Mouse (Mus musculus): ENCODE measurements around the gene Fez1.
A peak's percentile ranks its signal among the peaks of the same experiment; 100 is the strongest.

Fez1 gene

DNA sequence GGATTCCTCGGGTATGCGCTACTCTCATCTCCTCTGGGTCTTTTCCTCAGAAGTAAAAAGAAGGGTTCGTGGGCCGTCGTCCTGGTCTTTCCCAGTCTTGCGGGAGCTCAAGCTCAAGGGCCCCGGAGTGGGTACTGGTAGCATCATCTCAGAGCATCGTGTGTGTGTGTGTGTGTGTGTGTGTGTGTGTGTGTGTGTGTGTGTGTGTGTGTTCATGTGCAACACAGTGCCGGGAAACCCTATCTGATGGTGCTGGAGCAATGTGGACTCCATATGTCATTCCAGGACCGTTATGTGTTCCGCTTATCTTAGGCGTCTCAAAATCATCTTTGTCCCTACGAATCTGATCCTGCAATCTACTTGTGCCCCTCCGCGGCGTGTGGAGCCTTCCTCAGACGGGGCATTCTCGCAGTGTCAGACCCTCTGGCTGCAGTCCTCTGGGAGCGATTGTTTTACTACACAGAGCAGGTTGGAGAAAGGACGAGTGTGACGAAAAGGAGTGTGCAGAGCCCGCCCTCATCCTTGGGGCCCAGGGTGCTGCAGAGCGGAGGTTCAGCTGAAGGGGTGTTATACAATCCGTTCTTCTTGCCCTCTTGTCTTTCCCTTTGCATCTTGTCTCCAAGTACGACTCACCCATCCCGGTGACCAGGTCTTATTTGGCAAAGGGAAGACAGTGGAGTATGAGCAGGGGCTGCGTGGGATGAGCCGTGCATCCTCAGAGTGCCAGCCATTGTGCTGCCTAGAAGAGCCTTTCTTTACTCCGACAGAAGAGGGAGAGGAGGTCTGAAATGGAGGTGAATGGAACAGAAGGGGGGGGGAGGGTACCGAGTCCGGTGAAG is 11.6 kb downstream of the Fez1 start:
- peak; percentile 73 for ATAC-seq (ENCODE audit: insufficient number of reproducible peaks, low FRiP score, low TSS enrichment)

GRCm38 (mm10) chr9:36833914-36834313 is 12.2 kb downstream of the Fez1 start:
- ATAC-seq (ENCODE audit: insufficient number of reproducible peaks, low FRiP score, low TSS enrichment) = peak; percentile 28

- ATAC-seq (ENCODE audit: insufficient number of reproducible peaks, low FRiP score, low TSS enrichment) = no peak
Measured at GRCm38 (mm10) chr9:36846346-36846745, 24.7 kb downstream of the Fez1 start.

GRCm38 (mm10) chr9:36848661-36849060 is 27.0 kb downstream of the Fez1 start:
- no peak for ATAC-seq (ENCODE audit: insufficient number of reproducible peaks, low FRiP score, low TSS enrichment)

- no peak for ATAC-seq (ENCODE audit: insufficient number of reproducible peaks, low FRiP score, low TSS enrichment)
Measured at GRCm38 (mm10) chr9:36850091-36850490, 28.4 kb downstream of the Fez1 start.

DNA sequence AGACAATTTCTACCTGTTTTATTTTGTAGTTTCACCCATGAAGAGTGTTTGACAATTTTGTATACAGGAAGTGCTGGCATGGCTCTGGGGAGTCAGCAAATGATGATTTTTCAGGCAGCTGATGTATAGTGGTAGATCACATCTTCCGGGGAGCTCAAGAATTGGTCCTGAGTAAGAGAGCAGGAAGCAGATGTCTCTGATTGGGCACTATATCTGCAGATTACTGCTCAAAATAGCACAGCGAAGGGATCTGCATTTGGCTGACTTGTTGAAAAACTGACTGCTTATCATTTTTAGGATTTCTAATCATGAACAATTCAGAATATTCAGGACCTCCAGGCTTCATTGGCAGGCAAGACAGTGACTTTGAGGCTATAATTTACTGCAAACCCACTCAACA is 30.5 kb downstream of the Fez1 start:
- no peak for ATAC-seq (ENCODE audit: insufficient number of reproducible peaks, low FRiP score, low TSS enrichment)

GRCm38 (mm10) chr9:36856351-36856750 is 34.7 kb downstream of the Fez1 start:
- no peak for ATAC-seq (ENCODE audit: insufficient number of reproducible peaks, low FRiP score, low TSS enrichment)

- ATAC-seq (ENCODE audit: insufficient number of reproducible peaks, low FRiP score, low TSS enrichment) = no peak
Measured at GRCm38 (mm10) chr9:36857476-36858117, 35.9 kb downstream of the Fez1 start.

DNA sequence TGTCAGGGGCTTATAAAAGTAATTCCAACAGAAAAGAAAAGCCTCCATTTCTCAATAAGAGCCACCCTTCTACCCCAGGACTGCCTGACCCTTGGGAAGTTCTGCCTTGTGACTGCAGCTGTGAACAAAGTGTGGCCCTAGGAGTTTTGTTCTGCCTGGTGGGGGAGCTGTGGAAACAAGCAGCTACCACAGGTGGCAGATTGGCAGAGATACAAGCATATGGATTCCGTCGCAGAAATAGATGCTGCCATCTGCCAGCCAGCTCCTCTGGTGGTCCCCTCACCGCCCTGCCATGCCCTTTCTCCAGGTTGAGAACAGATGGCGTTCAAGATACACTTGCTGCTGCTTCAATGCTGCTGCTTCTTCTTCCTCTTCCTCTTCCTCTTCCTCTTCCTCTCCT is 37.0 kb downstream of the Fez1 start:
- peak; percentile 96 for ATAC-seq (ENCODE audit: insufficient number of reproducible peaks, low FRiP score, low TSS enrichment)

GRCm38 (mm10) chr9:36862576-36862975 is 40.9 kb downstream of the Fez1 start:
- ATAC-seq (ENCODE audit: insufficient number of reproducible peaks, low FRiP score, low TSS enrichment) = no peak

DNA sequence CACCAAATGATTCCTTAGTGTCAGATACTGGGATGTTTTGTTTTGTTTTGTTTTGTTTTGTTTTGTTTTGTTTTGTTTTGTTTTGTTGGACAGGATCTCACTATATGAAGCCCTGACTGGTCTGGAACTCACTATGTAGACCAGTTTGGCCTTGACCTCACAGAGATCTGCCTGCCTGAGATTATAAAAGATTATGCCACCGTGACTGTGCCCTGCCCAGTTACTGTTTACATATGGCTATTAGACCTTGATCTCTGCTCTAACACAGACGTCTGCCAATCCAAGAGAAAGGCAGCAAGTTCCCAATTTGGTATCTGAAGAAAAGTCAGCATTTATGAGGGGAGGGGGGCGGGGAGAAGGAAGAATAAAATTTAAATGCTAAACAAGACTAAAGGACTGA is 42.0 kb downstream of the Fez1 start:
- no peak for ATAC-seq (ENCODE audit: insufficient number of reproducible peaks, low FRiP score, low TSS enrichment)

DNA sequence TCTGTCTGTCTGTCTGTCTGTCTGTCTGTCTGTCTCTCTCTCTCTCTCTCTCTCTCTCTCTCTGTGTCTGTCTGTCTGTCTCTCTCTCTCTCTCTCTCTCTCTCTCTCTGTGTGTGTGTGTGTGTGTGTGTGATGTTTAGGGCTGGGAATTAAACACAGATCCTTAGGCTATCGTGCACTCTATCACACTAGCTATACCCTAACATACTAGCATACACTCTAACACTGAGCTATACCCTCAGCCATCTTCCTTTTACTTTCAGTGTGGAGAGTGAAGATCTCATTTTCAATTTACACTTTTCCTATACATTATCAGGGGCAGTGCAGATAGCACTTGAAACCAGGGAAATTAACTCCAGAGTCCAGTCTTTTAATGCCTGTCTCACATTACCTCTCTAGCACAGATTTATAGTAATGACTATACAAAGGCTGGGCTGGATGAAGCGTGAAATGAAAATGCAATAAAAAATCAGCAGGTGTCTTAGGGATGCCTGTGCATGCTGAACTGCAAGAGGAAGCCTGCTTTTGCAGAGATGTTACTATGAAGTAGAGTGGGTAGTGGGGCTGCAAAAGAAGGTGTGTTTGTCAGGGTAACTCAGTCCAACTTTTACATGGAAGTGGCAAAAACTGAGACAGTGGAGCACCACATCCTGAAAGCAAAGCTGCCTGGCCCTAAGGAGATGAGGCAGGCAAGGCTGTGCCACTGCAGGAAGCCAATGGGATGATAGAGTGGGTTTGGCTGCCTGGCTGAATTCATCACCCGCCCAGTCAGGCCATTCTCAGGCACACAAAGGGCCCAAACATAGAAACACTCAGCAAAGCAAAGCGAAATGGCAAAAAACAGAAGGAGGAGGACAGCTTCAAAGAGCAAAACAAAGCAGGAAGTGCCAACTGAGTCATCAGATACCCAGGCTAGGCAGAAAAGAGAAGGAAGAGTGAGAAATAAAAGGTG is 43.5 kb downstream of the Fez1 start:
- ATAC-seq (ENCODE audit: insufficient number of reproducible peaks, low FRiP score, low TSS enrichment) = no peak; the same call in 1 of the 2 replicates

DNA sequence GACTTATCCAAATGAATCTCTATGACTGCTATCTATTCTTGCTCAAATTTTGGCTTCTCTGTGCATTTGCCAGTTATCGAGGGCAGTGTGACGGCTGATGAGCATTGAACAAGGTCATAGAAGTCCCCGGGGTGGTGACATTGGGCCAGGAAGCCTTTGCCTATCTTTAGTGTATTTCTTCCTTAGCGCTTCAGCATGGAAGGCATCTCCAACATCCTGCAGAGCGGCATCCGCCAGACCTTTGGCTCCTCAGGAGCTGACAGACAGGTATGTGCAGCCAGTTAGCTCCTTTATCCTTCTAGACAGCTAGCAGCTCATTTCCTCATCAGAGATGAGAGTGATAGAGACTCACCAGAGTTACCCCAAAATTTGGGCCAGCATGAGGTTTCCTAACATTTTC is 47.0 kb downstream of the Fez1 start:
- ATAC-seq (ENCODE audit: insufficient number of reproducible peaks, low FRiP score, low TSS enrichment) = no peak

GRCm38 (mm10) chr9:36870263-36870662 is 48.6 kb downstream of the Fez1 start:
- peak; percentile 80 for ATAC-seq (ENCODE audit: insufficient number of reproducible peaks, low FRiP score, low TSS enrichment)

DNA sequence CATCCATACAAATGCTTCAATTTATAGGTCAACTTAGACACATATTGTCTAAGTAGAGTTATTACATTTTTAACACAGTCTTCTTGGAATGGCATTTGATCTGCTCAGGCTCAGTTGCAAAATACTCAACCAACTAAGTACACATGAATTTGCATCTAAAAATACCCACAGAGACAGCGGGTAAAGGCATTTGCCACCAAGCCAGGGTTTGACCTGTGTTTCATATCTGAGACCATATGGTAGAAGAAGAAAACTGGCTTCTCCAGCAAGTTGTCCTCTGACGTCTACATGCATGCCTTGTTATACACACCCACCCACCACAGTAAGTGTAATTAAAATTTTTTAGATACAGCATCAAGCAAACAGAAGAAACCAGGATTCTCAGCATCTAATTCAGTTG is 52.1 kb downstream of the Fez1 start:
- ATAC-seq (ENCODE audit: insufficient number of reproducible peaks, low FRiP score, low TSS enrichment) = no peak

DNA sequence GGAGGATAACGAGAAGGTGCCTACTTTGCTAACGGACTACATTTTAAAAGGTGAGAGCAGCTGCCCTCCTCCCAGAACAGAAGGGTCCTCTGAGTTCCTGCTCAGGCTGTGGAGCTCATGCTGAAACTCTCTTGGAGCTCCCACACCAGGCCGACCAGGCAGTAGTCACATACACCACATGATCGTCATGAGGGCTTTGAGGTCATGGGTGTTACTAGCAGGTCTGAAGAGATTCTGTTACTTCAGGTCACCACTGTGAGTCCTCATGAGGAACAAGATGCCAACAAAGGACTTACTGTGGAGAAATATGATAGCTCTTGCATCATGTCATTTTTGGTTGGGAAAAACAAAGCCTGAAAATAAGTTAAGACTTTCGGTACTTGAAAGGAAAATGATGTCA is 54.6 kb downstream of the Fez1 start:
- ATAC-seq (ENCODE audit: insufficient number of reproducible peaks, low FRiP score, low TSS enrichment) = no peak

DNA sequence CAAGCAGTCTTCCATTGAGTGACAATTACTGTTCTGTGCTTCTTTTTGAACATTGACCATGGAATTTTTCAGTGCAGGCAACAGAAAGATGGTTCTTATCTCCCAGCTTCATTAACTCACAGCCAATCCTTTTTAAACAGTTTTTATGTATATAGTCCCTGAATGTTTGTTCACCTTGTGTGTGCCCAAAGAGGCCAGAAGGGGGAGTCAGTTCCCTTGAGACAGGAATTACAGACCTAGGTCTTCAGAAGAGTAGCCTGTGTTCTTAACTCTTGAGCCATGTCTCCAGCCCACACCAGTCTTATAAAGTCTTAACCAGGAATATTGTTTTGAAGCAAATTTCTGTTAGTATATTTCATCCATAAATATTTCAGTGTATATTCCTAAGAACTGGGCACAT is 55.1 kb downstream of the Fez1 start:
- no peak for ATAC-seq (ENCODE audit: insufficient number of reproducible peaks, low FRiP score, low TSS enrichment)

GRCm38 (mm10) chr9:36881615-36882014 is 60.0 kb downstream of the Fez1 start:
- no peak for ATAC-seq (ENCODE audit: insufficient number of reproducible peaks, low FRiP score, low TSS enrichment)

DNA sequence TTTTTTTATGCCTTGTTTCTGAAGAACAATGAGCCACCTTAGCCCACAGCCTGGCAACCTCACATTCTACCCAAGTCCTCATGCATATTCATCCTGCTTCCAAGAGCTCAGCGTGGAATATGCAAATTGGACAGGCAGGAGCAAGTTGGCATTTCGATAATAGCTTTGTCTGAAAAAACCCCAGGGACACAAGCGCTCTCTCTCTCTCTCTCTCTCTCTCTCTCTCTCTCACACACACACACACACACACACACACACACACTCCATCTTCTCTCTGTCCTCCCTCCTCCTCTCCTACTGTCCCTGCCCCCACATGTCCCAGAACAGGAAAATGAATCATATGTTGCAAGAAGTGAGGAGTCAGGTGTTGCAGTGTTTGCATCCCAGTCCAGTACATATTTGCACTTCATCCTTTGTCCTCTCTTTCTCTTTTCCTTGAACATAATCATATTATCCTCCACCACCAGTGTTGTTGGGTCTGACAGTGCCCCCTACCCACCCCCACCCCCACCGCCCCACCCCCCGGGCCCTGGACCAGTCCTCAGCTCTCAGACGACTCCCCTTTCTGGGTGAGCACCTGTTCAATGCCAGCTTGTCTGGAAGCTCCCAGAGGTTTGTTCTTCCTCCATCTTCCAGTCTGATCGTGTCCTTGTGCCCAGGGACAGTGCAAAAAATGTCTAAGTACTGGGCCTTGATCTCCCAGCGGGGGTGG is 60.5 kb downstream of the Fez1 start:
- ATAC-seq (ENCODE audit: insufficient number of reproducible peaks, low FRiP score, low TSS enrichment) = no peak

GRCm38 (mm10) chr9:36883569-36883968 is 61.9 kb downstream of the Fez1 start:
- ATAC-seq (ENCODE audit: insufficient number of reproducible peaks, low FRiP score, low TSS enrichment) = no peak

All from cerebellum, adult (tissue).